Mouse (Mus musculus): ENCODE data around the gene Tmem223. TPM values are rescaled to one million over a fixed set of nuclear protein-coding genes. Genes with fewer than 3 reads are reported as not detected.

Gene Tmem223
- polyA plus RNA-seq, 1 experiment from 2014 or later: 247 TPM

GRCm38 (mm10) chr19:8760757-8761156, 10.0 kb upstream of the Tmem223 start:
- Histone ChIP-seq H3K4me2 (ENCODE audit: low read length) (no peak overlapping the region), H3K4me3 (replicated peaks; ENCODE audit: low read length) (no peak overlapping the region), H3K27ac (ENCODE audit: low read length) (no peak overlapping the region), H3K27me3 (replicated peaks; ENCODE audit: control insufficient read depth, insufficient read depth, low read length) (no peaks in the 10 kb centered on the region), H3K4me1 (replicated peaks; ENCODE audit: control insufficient read depth, insufficient read depth, low read length) (peaks cover 19% of the 10 kb centered on the region), H3K9me3 (ENCODE audit: control insufficient read depth, low read length) (no peaks in the 10 kb centered on the region), H3K36me3 (ENCODE audit: control insufficient read depth, insufficient read depth) (peaks cover 34% of the 10 kb centered on the region), H3K9ac (replicated peaks; ENCODE audit: low read depth, low read length) (no peak overlapping the region)
- 89% methylated on average over 2 of the region's 2 CpGs for whole genome bisulfite sequencing
- no peak for ATAC-seq

DNA sequence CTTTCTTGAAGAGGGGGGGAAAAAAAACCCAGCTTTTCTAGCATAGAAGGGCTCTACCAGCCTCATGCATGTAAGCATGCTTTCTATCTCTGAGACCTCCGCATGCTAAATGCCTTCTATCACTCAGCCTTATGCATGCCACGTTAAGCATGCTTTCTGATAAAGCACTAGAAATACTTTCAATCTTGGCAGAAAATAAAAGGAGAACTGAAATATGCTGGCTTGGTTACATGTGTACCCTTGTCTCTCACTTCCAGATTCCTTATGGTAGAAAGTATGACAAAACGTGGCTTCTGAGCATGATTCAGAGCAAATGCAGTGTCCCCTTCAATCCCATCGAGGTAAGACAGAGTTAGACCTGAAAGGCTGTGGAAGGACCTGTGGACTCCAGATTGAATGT, 7.5 kb upstream of the Tmem223 start:
- peaks cover 8% of the 10 kb centered on the region for H3K4me1 ChIP-seq (replicated peaks; ENCODE audit: control insufficient read depth, insufficient read depth, low read length)

DNA sequence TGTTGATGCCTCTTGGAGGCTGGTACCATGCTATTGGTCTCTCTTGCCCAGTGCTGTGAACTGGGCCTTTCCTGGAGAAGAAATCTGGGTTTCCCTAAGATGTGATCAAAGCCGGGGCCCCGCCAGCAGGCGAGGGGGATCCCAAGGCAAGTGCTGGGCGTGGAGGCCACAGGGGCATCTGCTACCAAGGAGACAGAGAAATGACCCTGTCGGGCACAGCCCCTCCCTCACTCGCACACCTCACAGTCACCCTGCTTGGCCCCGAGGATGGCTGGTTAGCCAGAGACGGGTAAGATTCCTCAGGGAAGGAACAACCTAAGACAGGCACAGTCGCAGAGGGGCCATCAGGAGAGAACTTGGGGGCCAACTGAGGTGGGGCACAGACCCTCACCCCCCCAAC, 5.2 kb upstream of the Tmem223 start:
- no peak overlapping the region for H3K27ac ChIP-seq (ENCODE audit: low read length)
- H3K4me2 ChIP-seq (ENCODE audit: low read length): no peak overlapping the region
- H3K27me3 ChIP-seq (replicated peaks; ENCODE audit: control insufficient read depth, insufficient read depth, low read length): no peaks in the 10 kb centered on the region
- peaks cover 2% of the 10 kb centered on the region for H3K4me1 ChIP-seq (replicated peaks; ENCODE audit: control insufficient read depth, insufficient read depth, low read length)
- H3K4me3 ChIP-seq (replicated peaks; ENCODE audit: low read length): no peak overlapping the region
- H3K36me3 ChIP-seq (ENCODE audit: control insufficient read depth, insufficient read depth): peaks cover 71% of the 10 kb centered on the region
- H3K9ac ChIP-seq (replicated peaks; ENCODE audit: low read depth, low read length): no peak overlapping the region
- WGBS: 98% methylated on average over 9 of the region's 9 CpGs
- no peaks in the 10 kb centered on the region for H3K9me3 ChIP-seq (ENCODE audit: control insufficient read depth, low read length)
- ATAC-seq: no peak

More for the DNA sequence above, 7.5 kb upstream of the Tmem223 start:
- H3K27ac ChIP-seq (ENCODE audit: low read length): no peak overlapping the region
- H3K27me3 ChIP-seq (replicated peaks; ENCODE audit: control insufficient read depth, insufficient read depth, low read length): no peaks in the 10 kb centered on the region
- 94% methylated on average over 4 of the region's 4 CpGs for WGBS
- no peak overlapping the region for H3K4me2 ChIP-seq (ENCODE audit: low read length)
- H3K9me3 ChIP-seq (ENCODE audit: control insufficient read depth, low read length): no peaks in the 10 kb centered on the region
- ATAC-seq: no peak
- no peak overlapping the region for H3K9ac ChIP-seq (replicated peaks; ENCODE audit: low read depth, low read length)
- peaks cover 57% of the 10 kb centered on the region for H3K36me3 ChIP-seq (ENCODE audit: control insufficient read depth, insufficient read depth)
- no peak overlapping the region for H3K4me3 ChIP-seq (replicated peaks; ENCODE audit: low read length)

GRCm38 (mm10) chr19:8772996-8773395, 2.2 kb downstream of the Tmem223 start:
- no peaks in the 10 kb centered on the region for H3K27me3 ChIP-seq (replicated peaks; ENCODE audit: control insufficient read depth, insufficient read depth, low read length)
- 89% methylated on average over 5 of the region's 5 CpGs for WGBS
- no peaks in the 10 kb centered on the region for H3K9me3 ChIP-seq (ENCODE audit: control insufficient read depth, low read length)
- no peak overlapping the region for H3K27ac ChIP-seq (ENCODE audit: low read length)
- no peak overlapping the region for H3K4me3 ChIP-seq (replicated peaks; ENCODE audit: low read length)
- H3K4me2 ChIP-seq (ENCODE audit: low read length): no peak overlapping the region
- H3K4me1 ChIP-seq (replicated peaks; ENCODE audit: control insufficient read depth, insufficient read depth, low read length): peaks cover 34% of the 10 kb centered on the region
- ATAC-seq: no peak
- H3K36me3 ChIP-seq (ENCODE audit: control insufficient read depth, insufficient read depth): peaks cover 23% of the 10 kb centered on the region
- no peak overlapping the region for H3K9ac ChIP-seq (replicated peaks; ENCODE audit: low read depth, low read length)

GRCm38 (mm10) chr19:8773409-8773808, 2.6 kb downstream of the Tmem223 start:
- H3K9me3 ChIP-seq (ENCODE audit: control insufficient read depth, low read length): no peaks in the 10 kb centered on the region
- peak overlapping the region; percentile 99 for H3K4me2 ChIP-seq (ENCODE audit: low read length)
- peaks cover 34% of the 10 kb centered on the region for H3K4me1 ChIP-seq (replicated peaks; ENCODE audit: control insufficient read depth, insufficient read depth, low read length)
- H3K27me3 ChIP-seq (replicated peaks; ENCODE audit: control insufficient read depth, insufficient read depth, low read length): no peaks in the 10 kb centered on the region
- H3K4me3 ChIP-seq (replicated peaks; ENCODE audit: low read length): peak overlapping the region; percentile 82
- 58% methylated on average over 6 of the region's 6 CpGs for WGBS
- no peak overlapping the region for H3K9ac ChIP-seq (replicated peaks; ENCODE audit: low read depth, low read length)
- peaks cover 19% of the 10 kb centered on the region for H3K36me3 ChIP-seq (ENCODE audit: control insufficient read depth, insufficient read depth)
- ATAC-seq: no peak
- H3K27ac ChIP-seq (ENCODE audit: low read length): no peak overlapping the region

GRCm38 (mm10) chr19:8774086-8774835, 3.5 kb downstream of the Tmem223 start, which contains the start of gene Tmem179b:
TSS of gene Tmem179b (minus strand) at chr19:8774467.
- Histone ChIP-seq H3K4me2 (ENCODE audit: low read length) (peak within 1 kb of the TSS; percentile 99), H3K9me3 (ENCODE audit: control insufficient read depth, low read length) (no peaks in the 10 kb centered on the region), H3K27me3 (replicated peaks; ENCODE audit: control insufficient read depth, insufficient read depth, low read length) (no peaks in the 10 kb centered on the region), H3K36me3 (ENCODE audit: control insufficient read depth, insufficient read depth) (peaks cover 13% of the 10 kb centered on the region), H3K27ac (ENCODE audit: low read length) (peak within 1 kb of the TSS; percentile 99), H3K4me3 (replicated peaks; ENCODE audit: low read length) (peak within 1 kb of the TSS; percentile 82), H3K4me1 (replicated peaks; ENCODE audit: control insufficient read depth, insufficient read depth, low read length) (peaks cover 34% of the 10 kb centered on the region), H3K9ac (replicated peaks; ENCODE audit: low read depth, low read length) (peak within 1 kb of the TSS; percentile 96)
- peak; percentile 95 for ATAC-seq
- WGBS: under 1% methylated on average over 68 of the region's 68 CpGs

DNA sequence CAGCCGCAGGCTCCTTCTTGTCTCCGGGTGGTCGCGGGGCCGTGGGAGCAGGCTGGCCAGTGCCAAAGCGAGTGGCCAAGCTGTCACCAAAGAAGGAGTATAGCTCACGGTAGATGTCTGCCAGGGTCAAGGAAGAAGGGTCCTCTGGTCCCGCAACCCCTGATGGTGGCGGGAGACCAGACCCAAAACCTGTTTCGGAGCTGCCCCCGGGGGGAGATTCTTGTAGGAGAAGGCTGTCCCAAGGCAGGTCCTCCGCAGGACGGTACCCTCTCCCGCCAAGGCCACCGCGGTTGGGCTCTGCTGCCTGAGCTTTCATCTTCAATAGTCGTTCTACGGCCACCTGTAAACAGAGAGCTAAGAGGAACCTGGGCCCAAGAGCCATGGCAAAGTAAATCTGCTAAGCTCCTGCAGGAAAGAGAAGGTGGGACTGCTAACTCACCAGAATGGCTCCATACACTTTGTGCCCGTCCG, 4.2 kb downstream of the Tmem223 start:
- no peak for ATAC-seq
- H3K4me1 ChIP-seq (replicated peaks; ENCODE audit: control insufficient read depth, insufficient read depth, low read length): peaks cover 34% of the 10 kb centered on the region
- H3K9ac ChIP-seq (replicated peaks; ENCODE audit: low read depth, low read length): peak overlapping the region; percentile 96
- peaks cover 9% of the 10 kb centered on the region; the same call in 1 of the 2 replicates for H3K36me3 ChIP-seq (ENCODE audit: control insufficient read depth, insufficient read depth)
- no peaks in the 10 kb centered on the region for H3K9me3 ChIP-seq (ENCODE audit: control insufficient read depth, low read length)
- peak overlapping the region; percentile 82 for H3K4me3 ChIP-seq (replicated peaks; ENCODE audit: low read length)
- 5% methylated on average over 20 of the region's 20 CpGs for WGBS
- peak overlapping the region; percentile 99 for H3K4me2 ChIP-seq (ENCODE audit: low read length)
- no peaks in the 10 kb centered on the region for H3K27me3 ChIP-seq (replicated peaks; ENCODE audit: control insufficient read depth, insufficient read depth, low read length)
- H3K27ac ChIP-seq (ENCODE audit: low read length): peak overlapping the region; percentile 99

- H3K27me3 ChIP-seq (replicated peaks; ENCODE audit: control insufficient read depth, insufficient read depth, low read length): no peaks in the 10 kb centered on the region
- peak within 1 kb of the TSS; percentile 64 for H3K4me2 ChIP-seq (ENCODE audit: low read length)
- H3K4me3 ChIP-seq (replicated peaks; ENCODE audit: low read length): peak within 1 kb of the TSS; percentile 86
- H3K4me1 ChIP-seq (replicated peaks; ENCODE audit: control insufficient read depth, insufficient read depth, low read length): peaks cover 16% of the 10 kb centered on the region
- WGBS: under 1% methylated on average over 32 of the region's 32 CpGs
- ATAC-seq: peak; percentile 100
- peaks cover 8% of the 10 kb centered on the region for H3K36me3 ChIP-seq (ENCODE audit: control insufficient read depth, insufficient read depth)
- peak within 1 kb of the TSS; percentile 81 for H3K27ac ChIP-seq (ENCODE audit: low read length)
- H3K9ac ChIP-seq (replicated peaks; ENCODE audit: low read depth, low read length): peak within 1 kb of the TSS; percentile 81
- no peaks in the 10 kb centered on the region for H3K9me3 ChIP-seq (ENCODE audit: control insufficient read depth, low read length)
Measured at GRCm38 (mm10) chr19:8786008-8786781, 15.4 kb downstream of the Tmem223 start, which contains the start of gene Taf6l. TSS of gene Taf6l (minus strand) at chr19:8786417.

DNA sequence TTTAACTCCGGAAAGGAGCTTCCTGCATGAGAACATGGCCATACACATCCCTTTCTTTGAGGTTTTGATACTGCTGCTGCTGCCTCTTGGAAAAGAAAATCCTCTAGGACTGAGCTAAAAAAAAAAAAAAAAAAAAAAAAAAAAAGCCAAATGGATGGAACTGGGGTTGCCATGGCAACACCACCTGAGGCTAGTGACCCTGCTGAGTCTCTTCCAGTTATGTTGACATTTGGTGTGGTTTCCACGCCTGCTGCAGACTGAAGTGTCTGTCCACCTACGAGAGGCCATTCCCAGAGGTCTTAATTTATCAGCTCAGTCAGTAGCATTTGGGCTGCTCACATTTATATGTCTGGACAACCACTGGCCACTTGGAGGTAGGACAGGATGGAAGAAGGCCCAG, 17.7 kb downstream of the Tmem223 start:
- H3K4me3 ChIP-seq (replicated peaks; ENCODE audit: low read length): no peak overlapping the region
- peaks cover 16% of the 10 kb centered on the region for H3K4me1 ChIP-seq (replicated peaks; ENCODE audit: control insufficient read depth, insufficient read depth, low read length)
- ATAC-seq: no peak
- H3K9me3 ChIP-seq (ENCODE audit: control insufficient read depth, low read length): no peaks in the 10 kb centered on the region
- H3K27ac ChIP-seq (ENCODE audit: low read length): peak overlapping the region; percentile 37; the same call in 1 of the 2 replicates
- H3K27me3 ChIP-seq (replicated peaks; ENCODE audit: control insufficient read depth, insufficient read depth, low read length): no peaks in the 10 kb centered on the region
- no peak overlapping the region for H3K4me2 ChIP-seq (ENCODE audit: low read length)
- WGBS: 15% methylated on average over 3 of the region's 3 CpGs
- H3K36me3 ChIP-seq (ENCODE audit: control insufficient read depth, insufficient read depth): peaks cover 8% of the 10 kb centered on the region
- H3K9ac ChIP-seq (replicated peaks; ENCODE audit: low read depth, low read length): no peak overlapping the region

Measured in forebrain, embryonic 16.5 days (tissue).